Mouse (Mus musculus) C2C12 (cell line): ENCODE data around the gene Adcy9. TPM values are rescaled to one million over a fixed set of nuclear protein-coding genes. Genes with fewer than 3 reads are reported as not detected.
"Not testable (repeated sequence)": the region's sequence is repeated elsewhere in the genome, so short reads cannot be mapped to it uniquely, and the experiment has no call there.

Experiments used
- H3K27me3 ChIP-seq: one replicate; pipeline ENCODE4 v1.6.1; 2011; ENCODE audit not compliant: control insufficient read depth, insufficient read depth, insufficient read length
- H3K36me3 ChIP-seq: one replicate; pipeline ENCODE4 v1.6.1; 2011; ENCODE audit not compliant: control insufficient read depth, insufficient read depth
- H3K4me3 ChIP-seq: one replicate; pipeline ENCODE4 v1.5.1; 2011; ENCODE audit warnings: mild to moderate bottlenecking, control low read depth; ENCODE audit not compliant: poor library complexity, insufficient read depth, severe bottlenecking
- H3K79me2 ChIP-seq: one replicate; pipeline ENCODE4 v1.6.1; 2011; ENCODE audit not compliant: control insufficient read depth, insufficient read depth
- H3K79me3 ChIP-seq: one replicate; pipeline ENCODE4 v1.6.1; 2011; ENCODE audit warnings: low read depth, control low read depth
- H3ac ChIP-seq: one replicate; pipeline ENCODE3; 2011; ENCODE audit warnings: low read depth; ENCODE audit not compliant: control insufficient read depth, insufficient read length
- CEBPB ChIP-seq: IDR thresholded peaks from one replicate; pipeline ENCODE4 v1.6.1; 2011; ENCODE audit warnings: low read depth, mild to moderate bottlenecking, control low read depth, moderate library complexity
- CTCF ChIP-seq: IDR thresholded peaks from one replicate; pipeline ENCODE4 v1.5.1; 2011; ENCODE audit not compliant: control insufficient read depth, insufficient read depth, insufficient read length
- FOSL1 ChIP-seq: IDR thresholded peaks from one replicate; pipeline ENCODE4 v1.8.0; 2011; ENCODE audit warnings: mild to moderate bottlenecking, low read length; ENCODE audit not compliant: poor library complexity, insufficient read depth, severe bottlenecking
- MAX ChIP-seq: IDR thresholded peaks from one replicate; pipeline ENCODE4 v1.6.1; 2011; ENCODE audit warnings: mild to moderate bottlenecking, control low read depth
- MYOD1 ChIP-seq: IDR thresholded peaks from one replicate; pipeline ENCODE4 v1.6.1; 2011; ENCODE audit warnings: low read depth; ENCODE audit not compliant: control insufficient read depth, insufficient read length
- MYOG ChIP-seq: IDR thresholded peaks from one replicate; pipeline ENCODE4 v1.6.1; 2011; ENCODE audit not compliant: control insufficient read depth, insufficient read length; ENCODE audit errors: extremely low read depth
- USF1 ChIP-seq: IDR thresholded peaks from one replicate; pipeline ENCODE4 v1.6.1; 2011; ENCODE audit warnings: low read depth, mild to moderate bottlenecking, control low read depth, moderate library complexity
- polyA plus RNA-seq: library from polyadenylated mRNA; unstranded; fragments of >200 nt; fragmentation: generic; extraction: Trizol; gene quantifications from one replicate; pipeline ENCODE4 v1.2.1, GENCODE M21; 2012; ENCODE audit warnings: missing spikeins

The Adcy9 gene
- polyA plus RNA-seq, 1 experiment: 2.2 TPM

GRCm38 (mm10) chr16:4363341-4364116 lies 56.8 kb downstream of the Adcy9 start:
- Histone ChIP-seq H3K4me3 (no peak overlapping the region), H3K36me3 (no peaks in the 10 kb centered on the region), H3ac (no peak overlapping the region), H3K79me3 (no peaks in the 10 kb centered on the region), H3K79me2 (no peaks in the 10 kb centered on the region), H3K27me3 (no peaks in the 10 kb centered on the region)
- TF ChIP-seq MAX (no peak), USF1 (no peak), CTCF (no peak), CEBPB (no peak), MYOD1 (no peak)

GRCm38 (mm10) chr16:4355260-4356043 lies 64.8 kb downstream of the Adcy9 start:
- no peak overlapping the region for H3ac ChIP-seq
- no peaks in the 10 kb centered on the region for H3K27me3 ChIP-seq
- H3K4me3 ChIP-seq: no peak overlapping the region
- H3K36me3 ChIP-seq: no peaks in the 10 kb centered on the region
- no peaks in the 10 kb centered on the region for H3K79me2 ChIP-seq
- no peak for TF ChIP-seq USF1
- no peak for TF ChIP-seq FOSL1
- TF ChIP-seq MYOD1: no peak
- TF ChIP-seq MAX: no peak
- no peak for TF ChIP-seq CEBPB
- no peak for TF ChIP-seq CTCF
- TF ChIP-seq MYOG: no peak
- no peaks in the 10 kb centered on the region for H3K79me3 ChIP-seq

GRCm38 (mm10) chr16:4342579-4342978 lies 77.7 kb downstream of the Adcy9 start:
- no peaks in the 10 kb centered on the region for H3K36me3 ChIP-seq
- no peak overlapping the region for H3K4me3 ChIP-seq
- TF ChIP-seq FOSL1 (no peak), CTCF (no peak), MYOD1 (no peak), USF1 (no peak), CEBPB (no peak)
- no peak overlapping the region for H3ac ChIP-seq
- no peaks in the 10 kb centered on the region for H3K79me2 ChIP-seq
- H3K79me3 ChIP-seq: no peaks in the 10 kb centered on the region
- no peaks in the 10 kb centered on the region for H3K27me3 ChIP-seq

- TF ChIP-seq CEBPB: no peak
- no peak for TF ChIP-seq MYOD1
- TF ChIP-seq MYOG: no peak
- no peak for TF ChIP-seq CTCF
- no peak for TF ChIP-seq FOSL1
- no peak for TF ChIP-seq USF1
- TF ChIP-seq MAX: no peak
- Histone ChIP-seq H3K36me3 (no peaks in the 10 kb centered on the region), H3K4me3 (no peak overlapping the region), H3K79me3 (no peaks in the 10 kb centered on the region), H3K27me3 (no peaks in the 10 kb centered on the region), H3K79me2 (no peaks in the 10 kb centered on the region), H3ac (no peak overlapping the region)
These were observed 78.8 kb downstream of the Adcy9 start for GRCm38 (mm10) chr16:4341316-4342062.

- not testable (repeated sequence) for H3K36me3 ChIP-seq, H3K27me3 ChIP-seq, H3K4me3 ChIP-seq, H3K79me3 ChIP-seq, H3K79me2 ChIP-seq, H3ac ChIP-seq
These were observed 81.1 kb downstream of the Adcy9 start for GRCm38 (mm10) chr16:4339216-4339615.

GRCm38 (mm10) chr16:4337269-4337668 lies 83.0 kb downstream of the Adcy9 start:
- H3K36me3 ChIP-seq: no peaks in the 10 kb centered on the region

More at GRCm38 (mm10) chr16:4337269-4337668, 83.0 kb downstream of the Adcy9 start:
- Histone ChIP-seq H3K79me2 (no peaks in the 10 kb centered on the region), H3K27me3 (no peaks in the 10 kb centered on the region), H3ac (no peak overlapping the region), H3K4me3 (no peak overlapping the region), H3K79me3 (no peaks in the 10 kb centered on the region)
- TF ChIP-seq MYOG (no peak), MYOD1 (no peak), FOSL1 (no peak), CEBPB (no peak), MAX (no peak), USF1 (no peak), CTCF (no peak)
